Mouse (Mus musculus) Patski (cell line): ENCODE data around the gene Mapk1ip1. TPM values are rescaled to one million over a fixed set of nuclear protein-coding genes. Genes with fewer than 3 reads are reported as not detected.
A peak's percentile ranks its signal among the peaks of the same experiment; 100 is the strongest.

Experiments
- ATAC-seq: fragments of 100-300 bp; one replicate; pipeline ENCODE4 v1.8.0; 2021
- CTCF ChIA-PET: fragments of 350-600 bp; sonication (Branson Sonifier 250); formaldehyde crosslinking; loops from one replicate; lab custom pipeline; 2022; ENCODE audit warnings: inconsistent platforms; lab: Charles Lee
- POLR2A ChIA-PET: fragments of 350-600 bp; sonication (Branson Sonifier 250); formaldehyde crosslinking; loops from one replicate; lab custom pipeline; 2022; ENCODE audit warnings: antibody characterized with exemption, inconsistent platforms; lab: Charles Lee
- DNase-seq: peaks from one replicate; pipeline ENCODE4 v3.0.0-alpha.2; 2011; ENCODE audit warnings: low read depth, low spot score
- H3K27me3 ChIP-seq: fragments of 371-371 bp; one replicate; pipeline ENCODE4 v1.5.1; 2021
- CTCF ChIP-seq: fragments of 100-300 bp; IDR thresholded peaks from one replicate; pipeline ENCODE4 v1.5.1; 2021
- in situ Hi-C: fragments of 300-500 bp; cut with MboI; formaldehyde crosslinking; loops from 3 replicates; pipeline ENCODE4 v1.11.1; 2018; ENCODE audit warnings: low pct_unique_long_range_greater_than_20kb, mixed read lengths
- polyA plus RNA-seq: library from polyadenylated mRNA; unstranded; gene quantifications from one replicate; pipeline ENCODE4 v1.2.3, GENCODE M21; 2021

The Mapk1ip1 gene
- polyA plus RNA-seq, 1 experiment from 2014 or later, result 18.3 TPM

DNA sequence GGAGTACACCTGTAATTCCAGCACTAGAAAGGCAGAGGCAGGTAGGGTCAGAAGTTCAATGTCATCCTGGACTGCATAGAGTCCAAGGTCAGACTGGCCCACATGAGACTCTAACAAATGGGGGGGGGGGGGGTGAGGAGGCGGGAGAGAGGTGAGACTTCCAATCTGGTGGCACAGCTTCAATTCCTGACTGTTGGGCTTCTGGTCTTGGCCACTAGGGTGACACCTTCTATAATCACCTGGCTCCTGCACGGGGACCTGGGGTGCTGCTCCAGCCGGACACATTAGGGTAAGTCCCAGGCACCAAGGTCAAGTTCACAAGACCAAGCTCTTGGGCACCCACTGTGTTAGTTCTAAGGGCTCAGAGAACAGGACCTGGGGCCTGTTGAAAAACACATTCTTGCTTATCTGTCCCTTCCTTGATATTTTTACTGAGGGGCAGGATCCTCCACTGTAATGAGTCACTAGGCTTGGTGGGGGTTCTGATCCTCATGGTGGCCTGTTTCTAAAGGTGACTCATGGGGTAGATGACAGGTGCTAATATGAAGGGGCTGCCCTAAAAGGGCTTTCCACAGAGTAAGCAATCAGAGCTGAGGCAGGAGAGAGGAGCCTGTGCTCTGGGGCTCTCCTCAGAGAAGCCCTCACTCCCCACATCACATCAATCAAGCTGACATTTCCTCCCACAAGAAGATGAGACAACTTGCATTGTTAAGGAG, 4.5 kb downstream of the Mapk1ip1 start:
- no peak for TF ChIP-seq CTCF
- no peaks in the 10 kb centered on the region for H3K27me3 ChIP-seq
- CTCF ChIA-PET, result interaction anchor here (0.7 to 6.5 kb wide), 12 partner anchors 9 to 85 kb away, joined by 3 to 74 read pairs (median 3); partner anchors contain the start of gene Bnip3
- POLR2A ChIA-PET, result interaction anchor here (1.2 kb wide), 1 partner anchor 14 kb away, joined by 3 read pairs; no protein-coding TSS in a partner anchor
- ATAC-seq (no peak), DNase-seq (no peak)
- in situ Hi-C loops, result loop anchor here (5.0 to 25.0 kb wide), 3 partner anchors 81 to 1364 kb away; partner anchors contain the start of genes Lrrc27 and Stk32c

DNA sequence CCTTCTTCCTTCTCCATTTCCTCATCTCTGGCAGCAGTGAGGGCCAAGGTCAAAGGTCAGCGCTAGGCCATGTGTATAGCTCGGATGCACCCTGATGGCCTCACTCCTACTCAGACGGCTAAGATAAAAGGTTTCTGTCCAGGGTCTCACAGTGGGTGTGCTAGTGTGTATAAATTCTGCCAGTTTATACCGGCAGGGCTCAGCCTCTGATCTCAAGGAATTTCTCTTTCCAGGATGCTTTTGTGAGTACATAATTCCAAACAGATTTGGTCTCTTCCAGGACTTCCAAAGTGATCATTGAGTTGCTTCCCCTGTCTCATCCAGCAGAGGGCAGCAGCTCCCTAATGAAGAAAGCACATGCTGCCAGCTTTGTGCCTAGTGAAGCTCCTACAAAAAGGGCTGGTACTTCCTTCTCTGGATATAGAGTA, 5.5 kb downstream of the Mapk1ip1 start:
- CTCF ChIA-PET, result interaction anchor here (0.7 to 6.5 kb wide), 8 partner anchors 10 to 86 kb away, joined by 3 to 74 read pairs (median 4); partner anchors contain the start of gene Bnip3
- DNase-seq (no peak), ATAC-seq (peak; percentile 45)
- POLR2A ChIA-PET, result interaction anchor here (0.5 kb wide), 1 partner anchor 82 kb away, joined by 3 read pairs; no protein-coding TSS in a partner anchor
- in situ Hi-C loops, result loop anchor here (5.0 to 25.0 kb wide), 3 partner anchors 82 to 1363 kb away; partner anchors contain the start of genes Lrrc27 and Stk32c
- no peaks in the 10 kb centered on the region for H3K27me3 ChIP-seq
- TF ChIP-seq CTCF, result peak; percentile 82

DNA sequence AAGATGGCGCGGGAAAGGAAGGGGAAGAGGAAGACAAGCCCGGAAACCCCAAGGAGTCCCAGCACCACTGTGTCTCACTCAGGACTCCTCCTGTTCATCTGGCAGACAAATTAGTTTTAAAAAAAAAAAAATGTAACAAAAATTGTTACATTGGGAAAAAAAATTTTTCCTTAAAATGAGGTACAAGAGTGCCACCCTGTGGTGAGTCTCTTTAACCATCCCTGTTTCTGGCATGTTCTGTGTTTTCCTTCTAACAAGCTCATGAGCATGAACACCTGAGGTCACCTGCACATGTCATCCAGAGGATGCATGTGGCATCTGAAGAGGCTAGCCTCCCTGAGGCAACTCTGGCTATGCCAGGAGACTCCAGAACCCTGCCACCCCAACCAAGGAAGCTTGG, 11.0 kb downstream of the Mapk1ip1 start:
- DNase-seq (no peak), ATAC-seq (no peak)
- ChIA-PET POLR2A (interaction anchor here (0.6 kb wide), 1 partner anchor 1534 kb away, joined by 3 read pairs; no protein-coding TSS in a partner anchor), CTCF (interaction anchor here (1.1 to 2.8 kb wide), 6 partner anchors 10 to 1358 kb away, joined by 3 to 15 read pairs (median 4); partner anchors contain the start of genes Mapk1ip1 and Ppp2r2d)
- TF ChIP-seq CTCF, result peak; percentile 45
- no peaks in the 10 kb centered on the region for H3K27me3 ChIP-seq
- in situ Hi-C loops, result loop anchor here (25.0 kb wide), 1 partner anchor 377 kb away; the partner anchor contains the start of genes Lrrc27 and Stk32c

DNA sequence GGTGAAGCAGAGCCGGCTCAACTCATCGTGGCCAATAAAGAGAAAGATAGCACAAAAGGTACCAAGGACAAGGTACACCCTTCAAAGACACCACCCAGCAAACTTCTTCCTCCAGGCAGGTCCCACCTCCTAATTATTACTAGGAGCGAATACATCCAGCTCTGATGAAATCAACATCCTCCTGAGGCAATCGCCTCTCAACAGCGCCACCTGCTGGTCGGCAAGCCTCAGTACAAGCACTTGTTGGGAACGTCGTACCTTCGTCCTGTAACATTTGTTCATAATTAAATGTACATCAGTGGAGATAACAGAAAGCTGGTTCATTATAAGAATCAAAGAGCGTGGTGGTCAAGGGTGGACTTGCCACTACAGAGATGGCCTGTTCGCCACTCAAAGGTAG, 18.3 kb downstream of the Mapk1ip1 start:
- DNase-seq (no peak), ATAC-seq (peak; percentile 73)
- POLR2A ChIA-PET, result no interaction called here
- CTCF ChIA-PET, result interaction anchor here (1.0 to 2.9 kb wide), 7 partner anchors 10 to 1350 kb away, joined by 3 to 17 read pairs (median 7); no protein-coding TSS in a partner anchor
- no peaks in the 10 kb centered on the region for H3K27me3 ChIP-seq
- in situ Hi-C loops, result loop anchor here (25.0 kb wide), 1 partner anchor 384 kb away; the partner anchor contains the start of genes Lrrc27 and Stk32c
- TF ChIP-seq CTCF, result peak; percentile 96

DNA sequence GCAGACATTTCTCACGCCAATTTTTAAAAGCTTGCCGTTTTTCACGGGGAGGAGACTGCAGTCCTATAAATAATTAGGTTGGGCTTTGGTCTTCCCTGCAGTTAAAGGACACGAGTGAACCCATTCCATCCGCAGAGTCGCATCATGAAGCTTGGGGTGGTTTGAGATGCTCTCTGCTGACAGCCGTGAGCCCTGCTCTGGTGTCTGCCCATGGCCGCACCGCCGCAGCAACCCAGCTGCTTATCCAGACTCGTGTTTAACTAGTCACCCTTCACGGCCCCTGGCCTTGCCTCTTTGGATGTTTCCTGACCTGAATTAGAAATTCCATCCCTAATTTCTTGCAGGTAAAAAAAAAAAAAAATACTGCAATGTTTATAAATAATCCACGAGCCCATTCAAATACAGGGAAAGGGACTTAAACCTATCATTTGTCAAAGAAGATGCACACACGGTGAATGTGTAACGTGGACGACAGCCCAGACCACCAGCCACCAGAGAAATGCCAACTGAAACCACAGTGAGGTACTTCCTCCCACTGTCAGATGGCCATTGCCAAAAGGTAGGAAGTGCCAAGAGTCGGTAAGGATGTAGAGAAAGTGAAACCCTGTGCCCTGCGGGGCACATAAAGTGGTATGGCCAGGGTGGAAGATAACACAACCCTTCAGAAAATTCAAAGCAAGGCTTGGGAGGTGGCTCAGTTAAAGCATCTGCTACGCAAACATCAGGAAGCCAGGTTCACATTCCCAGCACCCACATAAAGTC, 20.9 kb downstream of the Mapk1ip1 start:
- no peaks in the 10 kb centered on the region for H3K27me3 ChIP-seq
- ATAC-seq (no peak), DNase-seq (no peak)
- ChIA-PET CTCF (interaction anchor here (0.9 kb wide), 1 partner anchor 1348 kb away, joined by 3 read pairs; no protein-coding TSS in a partner anchor), POLR2A (interaction anchor here (0.7 kb wide), 1 partner anchor 120 kb away, joined by 3 read pairs; no protein-coding TSS in a partner anchor)
- TF ChIP-seq CTCF, result no peak
- in situ Hi-C loops, result loop anchor here (25.0 kb wide), 1 partner anchor 387 kb away; the partner anchor contains the start of genes Lrrc27 and Stk32c

DNA sequence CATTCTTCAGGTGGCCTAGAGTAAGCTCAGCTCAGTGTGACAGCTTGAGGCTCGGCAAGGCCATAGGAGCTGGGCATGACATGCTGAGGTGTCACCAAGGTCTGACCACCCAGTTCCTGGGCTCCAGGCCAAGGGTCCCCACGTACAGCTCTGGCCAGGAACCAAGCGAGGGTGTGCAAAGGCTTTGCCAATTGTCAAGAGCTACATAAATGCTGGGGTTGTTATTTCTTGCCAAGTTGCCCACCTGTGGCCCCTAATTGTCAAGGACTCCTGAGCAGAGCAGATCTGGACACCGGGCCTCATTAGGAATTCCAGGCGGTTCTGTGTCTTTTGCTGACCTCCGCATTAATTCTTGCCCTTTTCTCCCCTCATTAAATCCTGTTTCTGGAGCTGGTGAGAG, 21.6 kb downstream of the Mapk1ip1 start:
- DNase-seq (no peak), ATAC-seq (no peak)
- in situ Hi-C loops, result no loop called here
- POLR2A ChIA-PET, result interaction anchor here (0.7 kb wide), 1 partner anchor 121 kb away, joined by 3 read pairs; no protein-coding TSS in a partner anchor
- H3K27me3 ChIP-seq, result no peaks in the 10 kb centered on the region
- TF ChIP-seq CTCF, result no peak
- CTCF ChIA-PET, result interaction anchor here (0.9 kb wide), 1 partner anchor 1347 kb away, joined by 3 read pairs; no protein-coding TSS in a partner anchor

DNA sequence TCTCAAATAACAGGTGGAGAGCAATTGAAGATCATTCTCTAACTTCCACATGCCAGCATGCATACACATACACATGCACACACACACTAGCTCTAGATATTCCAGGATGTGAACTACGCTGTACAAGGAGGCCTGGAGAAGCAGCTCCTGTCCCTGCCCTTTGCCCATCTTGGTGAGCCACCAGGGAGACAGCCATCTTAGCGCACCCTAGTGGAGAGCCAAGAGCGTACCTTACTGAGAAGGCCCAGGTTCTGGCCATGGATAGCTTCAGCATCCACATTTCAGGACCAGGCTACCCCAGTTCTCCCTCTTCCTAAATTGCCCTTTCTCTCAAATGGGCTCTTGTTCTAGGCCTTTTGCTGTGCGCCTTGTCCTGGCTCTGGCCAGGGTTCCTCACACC, 27.8 kb downstream of the Mapk1ip1 start:
- DNase-seq (no peak), ATAC-seq (no peak)
- ChIA-PET POLR2A (no interaction called here), CTCF (interaction anchor here (4.0 kb wide), 1 partner anchor 10 kb away, joined by 17 read pairs; no protein-coding TSS in a partner anchor)
- in situ Hi-C loops, result no loop called here
- TF ChIP-seq CTCF, result no peak
- no peaks in the 10 kb centered on the region for H3K27me3 ChIP-seq

DNA sequence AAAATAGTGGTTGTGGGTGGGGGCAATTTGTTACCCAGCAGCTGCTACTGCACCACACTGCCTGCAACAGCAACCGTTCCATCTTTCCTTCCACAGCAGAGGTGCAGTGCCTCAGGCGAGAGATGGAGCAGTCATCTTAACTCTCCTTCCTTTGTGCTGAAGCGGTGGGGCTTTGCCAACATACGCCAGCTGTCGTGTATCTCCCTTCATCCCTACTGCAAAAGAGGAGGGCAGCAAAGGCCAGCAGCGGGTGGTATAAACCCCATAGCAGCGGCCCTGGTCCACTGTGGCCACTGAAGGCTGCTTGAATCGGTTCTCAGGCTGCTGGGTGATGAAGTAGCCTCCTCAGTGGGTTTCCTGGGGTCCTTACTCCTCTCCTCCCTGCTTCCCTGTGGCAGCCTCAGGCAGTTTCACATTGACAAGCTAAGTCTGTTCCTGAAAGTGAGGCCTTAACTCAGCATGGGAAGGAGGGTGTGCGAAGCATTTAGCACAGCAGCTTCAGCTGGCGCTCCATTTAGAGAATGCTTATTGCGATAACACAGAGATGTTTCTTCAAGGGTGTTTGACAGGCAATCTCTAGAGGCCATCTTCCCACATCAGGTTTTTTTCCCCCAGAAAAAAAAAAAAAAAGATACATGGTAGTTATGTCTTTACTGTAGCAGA, 32.7 kb downstream of the Mapk1ip1 start:
- ChIA-PET CTCF (interaction anchor here (1.3 kb wide), 1 partner anchor 16 kb away, joined by 3 read pairs; no protein-coding TSS in a partner anchor), POLR2A (no interaction called here)
- no peak for TF ChIP-seq CTCF
- ATAC-seq, result no peak
- no peaks in the 10 kb centered on the region for H3K27me3 ChIP-seq
- DNase-seq, result no peak
- in situ Hi-C loops, result no loop called here

DNA sequence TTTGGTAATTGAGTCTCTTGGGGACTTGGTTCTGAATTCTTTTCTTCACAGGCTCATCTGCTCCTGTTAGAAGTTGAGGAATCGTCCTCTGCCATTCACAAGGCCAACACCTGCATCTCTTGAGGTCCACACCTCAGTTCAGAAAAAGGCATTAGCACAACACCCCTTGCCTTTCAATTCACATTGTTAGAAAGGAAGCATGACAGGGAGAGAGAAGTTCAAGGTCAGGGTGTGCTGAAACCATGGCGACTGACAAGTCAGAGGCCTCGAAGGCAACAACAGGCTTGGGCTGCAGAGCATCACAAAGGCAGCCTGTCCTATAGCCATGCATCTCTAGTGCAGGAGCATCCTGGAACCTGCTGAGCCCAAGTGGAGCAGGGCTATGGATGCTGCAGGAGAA, 38.9 kb downstream of the Mapk1ip1 start:
- in situ Hi-C loops, result no loop called here
- no peak for ATAC-seq
- no peak for TF ChIP-seq CTCF
- H3K27me3 ChIP-seq, result no peaks in the 10 kb centered on the region
- ChIA-PET POLR2A (no interaction called here), CTCF (no interaction called here)
- DNase-seq, result no peak
